Mouse (Mus musculus) megakaryocyte, embryonic 14.5 days (primary cell): Measurements from ENCODE around the gene Tmc1.

Source experiments
- FLI1 ChIP-seq: IDR thresholded peaks from 2 replicates; pipeline ENCODE4 v1.6.1; 2012; ENCODE audit warnings: low read length, inconsistent platforms, mixed read lengths
- GATA1 ChIP-seq: IDR thresholded peaks from 3 replicates; pipeline ENCODE4 v1.6.1; 2012; ENCODE audit warnings: mixed read lengths, low read length, inconsistent platforms, borderline replicate concordance

GRCm38 (mm10) chr19:20953874-20954273 lies at the start of gene Tmc1:
- TF ChIP-seq GATA1 (no peak), FLI1 (no peak)
